Mouse (Mus musculus) 3134 (cell line): ENCODE measurements at regions not wholly inside any gene's neighbourhood (a gene's known extent, or its start where the extent isn't known, plus 50 kb on each side); places are given as distances from the start of the nearest gene placed in this dataset.

Experiments used
- DNase-seq: peaks from one replicate; pipeline ENCODE4 v3.0.0-alpha.2; 2011; ENCODE audit warnings: low spot score; ENCODE audit not compliant: insufficient read length; ENCODE audit errors: extremely low read depth

GRCm38 (mm10) chr11:57958233-57958632 is 50.6 kb upstream of the Larp1 start:
- DNase-seq = no peak

- DNase-seq = no peak
Observed at GRCm38 (mm10) chr11:57956909-57957308, 52.0 kb upstream of the Larp1 start.

DNA sequence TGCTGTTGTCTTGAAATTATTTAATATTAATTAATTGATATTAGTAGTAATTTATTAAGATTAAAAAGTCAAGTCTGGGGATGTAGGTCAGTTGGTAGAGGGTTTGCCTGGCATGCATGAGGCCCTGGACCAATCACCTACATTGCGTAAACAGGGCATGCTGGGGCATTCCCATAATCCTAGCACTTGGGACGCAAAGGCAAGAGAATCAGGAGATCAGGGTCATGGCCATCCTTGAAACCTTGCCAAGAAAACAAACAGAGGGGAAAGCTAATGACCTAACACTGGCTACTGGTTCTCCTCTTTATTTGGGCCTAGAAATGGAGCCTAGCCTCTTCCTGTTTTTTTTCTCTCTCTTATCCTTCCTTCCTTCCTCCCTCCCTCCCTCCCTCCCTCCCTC is 52.8 kb upstream of the Larp1 start:
- no peak for DNase-seq

DNA sequence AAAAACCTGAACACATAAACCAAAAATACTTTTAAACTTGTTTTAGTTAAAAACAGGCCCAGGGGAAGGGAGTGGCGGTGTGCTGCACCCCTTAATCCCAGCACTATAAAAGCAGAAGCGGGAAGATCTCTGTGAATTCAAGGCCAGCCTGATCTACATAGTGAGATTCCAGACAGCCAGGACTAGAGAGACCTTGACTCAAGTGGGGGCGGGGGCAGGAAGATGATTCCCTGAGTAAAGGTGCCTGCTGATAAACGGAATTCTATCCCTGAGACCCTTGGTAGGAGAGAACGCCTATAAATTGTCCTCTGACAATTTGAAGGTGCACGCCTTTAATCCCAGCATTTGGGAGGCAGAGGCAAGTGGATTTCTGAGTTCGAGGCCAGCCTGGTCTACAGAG is 53.4 kb upstream of the Larp1 start:
- DNase-seq = no peak

- no peak for DNase-seq
Observed at GRCm38 (mm10) chr11:57954510-57955184, 54.2 kb upstream of the Larp1 start.

GRCm38 (mm10) chr11:57953694-57954093 is 55.2 kb upstream of the Larp1 start:
- DNase-seq = no peak

GRCm38 (mm10) chr11:57952619-57953018 is 56.2 kb upstream of the Larp1 start:
- no peak for DNase-seq

DNA sequence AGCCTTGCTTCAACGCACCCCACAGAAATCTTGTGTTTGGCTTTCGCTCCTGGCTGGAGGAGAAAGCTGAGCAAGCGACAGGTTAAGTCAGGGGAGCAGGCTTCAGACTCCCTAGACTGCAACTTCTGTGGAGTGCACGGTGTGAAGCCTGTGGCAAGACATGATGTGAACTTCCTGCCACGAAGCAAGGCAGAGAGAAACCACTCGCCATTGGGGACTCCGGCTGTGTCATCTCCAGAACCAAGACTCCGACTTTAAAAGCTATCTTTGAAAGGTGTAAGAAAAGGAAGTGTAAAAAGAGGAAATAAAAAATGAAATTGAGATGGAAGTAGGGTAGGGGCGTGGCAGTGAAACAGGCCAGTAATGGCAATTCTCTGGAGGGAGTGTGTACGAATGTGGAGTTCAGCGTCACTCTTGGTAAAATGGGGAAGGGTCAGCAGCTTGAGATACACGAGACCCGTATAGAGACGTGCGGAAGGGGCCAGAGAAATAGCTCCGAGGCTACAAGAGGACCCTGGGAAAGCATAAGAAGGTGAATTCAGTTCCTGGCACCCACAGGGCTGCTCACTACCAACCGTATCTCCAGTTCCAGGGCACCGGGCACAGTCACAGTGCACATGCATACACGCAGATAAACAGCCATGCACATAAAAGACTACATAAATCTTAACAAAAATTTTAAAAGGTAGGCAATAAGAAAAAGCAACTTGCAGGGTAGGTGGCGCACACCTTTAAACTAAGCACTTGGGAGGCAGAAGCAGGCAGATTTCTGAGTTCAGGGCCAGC is 57.1 kb upstream of the Larp1 start:
- no peak for DNase-seq

GRCm38 (mm10) chr11:57950989-57951388 is 57.9 kb upstream of the Larp1 start:
- DNase-seq = no peak

GRCm38 (mm10) chr11:57949067-57949466 is 59.8 kb upstream of the Larp1 start:
- peak; percentile 42 for DNase-seq

- peak; percentile 70 for DNase-seq
Observed at GRCm38 (mm10) chr11:57947347-57947746, 61.5 kb upstream of the Larp1 start.

DNA sequence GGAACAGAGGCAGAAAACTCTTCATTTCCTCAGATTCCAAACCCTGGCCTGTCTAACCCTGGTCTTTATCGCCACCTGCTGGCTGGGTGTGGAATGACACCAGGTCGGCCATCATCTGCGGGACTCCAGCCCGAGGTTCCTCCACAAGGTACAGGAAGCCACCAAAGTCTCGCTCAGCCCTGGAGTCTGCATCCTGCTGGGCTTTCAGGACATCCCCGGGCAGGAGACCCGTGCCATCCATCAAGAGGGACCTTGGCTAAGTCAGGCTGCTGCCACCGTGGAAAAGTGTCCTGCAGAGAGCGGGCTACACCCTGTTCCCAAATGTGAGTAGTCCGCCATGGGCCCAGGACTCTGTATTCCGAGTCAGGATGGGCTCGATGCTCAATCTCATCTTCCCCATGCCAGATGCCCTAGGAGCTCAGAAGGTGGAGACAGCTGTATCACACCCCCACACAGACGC is 74.4 kb upstream of the Larp1 start:
- DNase-seq = peak; percentile 66

GRCm38 (mm10) chr11:57933065-57933464 is 75.8 kb upstream of the Larp1 start:
- no peak for DNase-seq

GRCm38 (mm10) chr11:57929506-57929905 is 79.4 kb upstream of the Larp1 start:
- no peak for DNase-seq

GRCm38 (mm10) chr11:57920263-57920662 is 87.6 kb upstream of the Hand1 start:
- DNase-seq = no peak

- no peak for DNase-seq
Observed at GRCm38 (mm10) chr11:57918447-57919059, 85.9 kb upstream of the Hand1 start.

- peak; percentile 21 for DNase-seq
Observed at GRCm38 (mm10) chr11:57917974-57918373, 85.4 kb upstream of the Hand1 start.

GRCm38 (mm10) chr11:57916016-57916415 is 83.4 kb upstream of the Hand1 start:
- peak; percentile 69 for DNase-seq

- DNase-seq = peak; percentile 57
Observed at GRCm38 (mm10) chr11:57913801-57914560, 81.4 kb upstream of the Hand1 start.

GRCm38 (mm10) chr11:57913020-57913699 is 80.5 kb upstream of the Hand1 start:
- peak; percentile 43 for DNase-seq
